Mouse (Mus musculus) heart, adult 2 months (tissue): ENCODE data around the gene Rab11fip5. TPM values are rescaled to one million over a fixed set of nuclear protein-coding genes. Genes with fewer than 3 reads are reported as not detected.
A peak's percentile ranks its signal among the peaks of the same experiment; 100 is the strongest.

Source experiments
- DNase-seq, 2 experiments: peaks; one replicate each; pipeline ENCODE4 v3.0.0; 2021
- H3K27ac ChIP-seq: fragments of 200-600 bp; 2 replicates; pipeline ENCODE4 v1.8.1; 2022
- H3K27me3 ChIP-seq: fragments of 200-500 bp; 2 replicates; pipeline ENCODE4 v1.6.1; 2012; ENCODE audit warnings: mild to moderate bottlenecking, low read length, inconsistent platforms, mixed read lengths; ENCODE audit not compliant: control insufficient read depth, insufficient read depth
- H3K36me3 ChIP-seq: fragments of 200-500 bp; 2 replicates; pipeline ENCODE4 v1.6.1; 2012; ENCODE audit warnings: low read length, inconsistent platforms; ENCODE audit not compliant: control insufficient read depth, insufficient read depth
- H3K4me1 ChIP-seq: fragments of 200-500 bp; 2 replicates; pipeline ENCODE4 v1.6.1; 2011; ENCODE audit warnings: low read length; ENCODE audit not compliant: control insufficient read depth, insufficient read depth
- H3K4me3 ChIP-seq: fragments of 200-600 bp; 2 replicates; pipeline ENCODE4 v1.8.1; 2022
- H3K79me2 ChIP-seq: fragments of 200-500 bp; replicated peaks from 2 replicates; pipeline ENCODE4 v1.6.1; 2012; ENCODE audit warnings: mild to moderate bottlenecking, inconsistent platforms, low read length, moderate library complexity, mixed read lengths; ENCODE audit not compliant: control insufficient read depth, insufficient read depth
- H3K9ac ChIP-seq: fragments of 200-500 bp; 2 replicates; pipeline ENCODE4 v1.6.1; 2012; ENCODE audit warnings: low read depth, mild to moderate bottlenecking, control low read depth, inconsistent platforms, low read length, mixed read lengths
- CTCF ChIP-seq: fragments of 200-600 bp; IDR thresholded peaks from 2 replicates; pipeline ENCODE4 v1.8.1; 2022; ENCODE audit warnings: antibody characterized with exemption, mild to moderate bottlenecking, moderate library complexity
- EP300 ChIP-seq: fragments of 200-500 bp; IDR thresholded peaks from 2 replicates; pipeline ENCODE4 v1.6.1; 2011; ENCODE audit warnings: low read depth, low read length, control low read depth; ENCODE audit not compliant: insufficient read depth
- POLR2A ChIP-seq: fragments of 200-500 bp; IDR thresholded peaks from 2 replicates; pipeline ENCODE4 v1.6.1; 2011; ENCODE audit warnings: mild to moderate bottlenecking, low read depth, low read length, control low read depth; ENCODE audit not compliant: insufficient read depth
- WGBS: fragments of 180-500 bp; shearing (Covaris S2); methylation state at CpG from one replicate; pipeline ENCODE4 v1.1.7; 2018; 5-methylcytosine and 5-hydroxymethylcytosine counted together
- intact Hi-C: fragments of 180-260 bp; cut with DNase I; formaldehyde crosslinking; loops from one replicate; pipeline ENCODE4 v1.15.1; 2025
- polyA plus RNA-seq: library from polyadenylated mRNA; depleted of rRNA; stranded (reverse); fragments of >200 nt; gene quantifications from 2 replicates; pipeline ENCODE4 v1.2.3, GENCODE M21; 2012
- total RNA-seq, 2 experiments: library from RNA; stranded (reverse); gene quantifications; 2 replicates each; pipeline ENCODE4 v1.2.3; 2021

Gene Rab11fip5
- total and polyA plus RNA-seq, 3 experiments, result 41.6 to 73.9 (median 59.3) TPM

DNA sequence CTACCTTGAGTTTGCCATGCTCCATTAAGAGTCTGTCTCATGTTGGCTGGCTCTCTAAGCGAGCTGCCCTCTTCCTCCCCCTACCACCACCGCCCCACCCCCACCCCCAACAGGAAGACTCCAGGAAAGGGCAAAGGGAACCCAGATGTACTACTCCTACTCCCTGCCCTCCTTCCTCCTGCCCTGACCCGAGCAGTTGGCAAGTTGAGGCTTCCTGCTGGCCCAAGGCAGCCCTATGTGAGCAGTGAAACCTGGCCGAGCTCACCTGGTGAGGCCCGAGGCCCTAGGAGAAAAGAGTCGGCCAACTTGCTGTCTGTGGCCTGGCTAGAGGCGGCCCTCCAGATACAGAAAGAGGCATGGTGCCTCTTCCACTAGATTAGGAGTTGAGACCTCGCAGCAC lies 4.2 kb upstream of the Rab11fip5 start:
- Histone ChIP-seq H3K79me2 (0 out of 2 replicates have a peak, but pooled peaks cover 1% of the 10 kb centered on the region), H3K4me1 (peaks cover 2% of the 10 kb centered on the region; the same call in 1 of the 2 replicates), H3K4me3 (no peak overlapping the region), H3K27ac (no peak overlapping the region), H3K9ac (no peak overlapping the region), H3K36me3 (no peaks in the 10 kb centered on the region), H3K27me3 (no peaks in the 10 kb centered on the region)
- WGBS, result 57% methylated on average over 8 of the region's 8 CpGs
- no peak for TF ChIP-seq POLR2A
- no peak for TF ChIP-seq CTCF
- TF ChIP-seq EP300, result no peak
- DNase-seq, result no peak
- intact Hi-C loops, result no loop called here

DNA sequence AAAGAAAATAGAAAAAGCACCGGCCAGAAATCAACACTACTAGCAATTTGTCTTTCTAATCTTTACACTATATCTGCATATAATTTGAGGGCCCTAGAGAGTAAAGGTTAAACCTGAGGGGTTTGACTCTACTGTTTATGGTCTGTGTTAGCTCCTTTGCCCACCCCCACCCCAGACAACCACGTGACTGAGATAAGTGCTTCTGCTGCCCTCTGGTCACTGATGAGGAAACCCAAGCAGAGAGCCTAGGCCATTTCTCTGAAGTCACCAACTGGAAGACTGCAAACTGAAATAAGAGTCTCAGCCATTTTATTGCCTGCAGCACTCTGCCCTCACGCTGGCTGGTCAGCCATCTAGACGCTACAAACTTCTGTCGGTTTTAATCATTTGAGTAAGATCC lies 3.4 kb upstream of the Rab11fip5 start:
- DNase-seq, result no peak
- H3K36me3 ChIP-seq, result no peaks in the 10 kb centered on the region
- TF ChIP-seq POLR2A (no peak), EP300 (no peak), CTCF (no peak)
- WGBS, result 71% methylated on average over 5 of the region's 5 CpGs
- H3K4me3 ChIP-seq, result no peak overlapping the region
- peaks cover 4% of the 10 kb centered on the region; the same call in 1 of the 2 replicates for H3K4me1 ChIP-seq
- no peak overlapping the region for H3K9ac ChIP-seq
- 0 out of 2 replicates have a peak, but pooled peaks cover 3% of the 10 kb centered on the region for H3K79me2 ChIP-seq
- intact Hi-C loops, result no loop called here
- no peak overlapping the region; the same call in 1 of the 2 replicates for H3K27ac ChIP-seq
- no peaks in the 10 kb centered on the region for H3K27me3 ChIP-seq

DNA sequence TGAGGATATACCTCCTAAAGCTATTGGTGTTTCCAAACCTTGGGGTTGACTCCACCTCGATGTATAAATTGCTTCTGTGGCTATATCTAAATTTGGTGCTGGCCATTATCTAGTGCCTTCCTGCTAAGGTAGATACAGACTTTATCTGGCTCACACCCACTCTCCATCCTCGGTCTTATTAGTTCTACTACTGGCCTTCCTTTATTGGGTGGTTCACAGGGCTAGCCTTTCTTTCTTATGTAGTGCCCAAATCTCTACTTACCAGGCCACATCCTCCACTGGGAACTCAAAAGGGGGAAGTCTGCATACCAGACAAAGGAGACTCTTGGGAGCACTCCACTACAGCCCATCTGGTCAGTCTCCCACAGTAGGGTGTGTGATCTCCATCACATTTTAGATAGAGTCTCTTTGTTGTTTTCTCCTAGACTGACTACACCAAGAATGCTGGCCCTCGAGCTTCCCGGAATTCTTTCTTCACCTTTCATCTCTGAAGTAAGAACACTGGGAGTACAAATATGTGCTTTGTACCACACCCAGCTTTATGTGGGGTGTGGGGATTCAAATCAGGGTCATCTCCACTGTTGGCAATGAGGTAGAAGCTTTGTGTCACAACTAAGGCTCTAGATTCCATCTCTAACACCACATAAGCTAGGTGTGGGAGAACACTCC lies 2.8 kb upstream of the Rab11fip5 start:
- intact Hi-C loops, result no loop called here
- no peak for DNase-seq
- Histone ChIP-seq H3K27ac (peak overlapping the region; percentile 20; the same call in 1 of the 2 replicates), H3K4me3 (no peak overlapping the region), H3K9ac (no peak overlapping the region), H3K36me3 (no peaks in the 10 kb centered on the region), H3K4me1 (peaks cover 9% of the 10 kb centered on the region), H3K27me3 (no peaks in the 10 kb centered on the region), H3K79me2 (0 out of 2 replicates have a peak, but pooled peaks cover 3% of the 10 kb centered on the region)
- TF ChIP-seq CTCF (no peak), EP300 (0 out of 2 replicates have a peak, but pooled peaks have one; percentile 28), POLR2A (no peak)
- 31% methylated on average over 4 of the region's 4 CpGs for WGBS

DNA sequence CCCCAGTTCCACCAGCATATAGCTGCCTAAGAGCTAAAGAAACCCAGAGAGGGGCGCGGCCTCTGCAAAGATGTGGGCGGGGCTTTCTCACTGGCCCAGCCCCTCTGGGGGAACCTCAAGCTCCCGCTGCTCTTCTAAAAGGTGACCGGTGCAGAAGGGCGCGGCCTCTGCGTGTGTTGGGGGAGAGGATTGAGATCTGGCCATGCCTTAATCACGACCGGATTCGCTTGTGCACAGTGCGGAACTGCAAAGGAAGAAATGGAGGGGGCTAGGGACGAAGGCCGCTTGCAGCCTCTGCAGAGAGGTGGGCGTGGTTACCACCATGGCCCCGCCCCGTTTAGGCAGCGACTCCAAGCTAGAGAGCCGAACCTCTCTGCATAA lies 290 bp upstream of the Rab11fip5 start:
- DNase-seq, result peak; percentile 96 to 97
- whole genome bisulfite sequencing, result under 1% methylated on average over 19 of the region's 19 CpGs
- TF ChIP-seq CTCF (no peak), EP300 (no peak), POLR2A (no peak)
- Histone ChIP-seq H3K9ac (no peak overlapping the region), H3K4me3 (peak overlapping the region; percentile 80), H3K27me3 (no peaks in the 10 kb centered on the region), H3K27ac (peak overlapping the region; percentile 57), H3K36me3 (peaks cover 7% of the 10 kb centered on the region), H3K79me2 (peaks cover 4% of the 10 kb centered on the region; the same call in 1 of the 2 replicates), H3K4me1 (peaks cover 24% of the 10 kb centered on the region)
- intact Hi-C loops, result no loop called here

DNA sequence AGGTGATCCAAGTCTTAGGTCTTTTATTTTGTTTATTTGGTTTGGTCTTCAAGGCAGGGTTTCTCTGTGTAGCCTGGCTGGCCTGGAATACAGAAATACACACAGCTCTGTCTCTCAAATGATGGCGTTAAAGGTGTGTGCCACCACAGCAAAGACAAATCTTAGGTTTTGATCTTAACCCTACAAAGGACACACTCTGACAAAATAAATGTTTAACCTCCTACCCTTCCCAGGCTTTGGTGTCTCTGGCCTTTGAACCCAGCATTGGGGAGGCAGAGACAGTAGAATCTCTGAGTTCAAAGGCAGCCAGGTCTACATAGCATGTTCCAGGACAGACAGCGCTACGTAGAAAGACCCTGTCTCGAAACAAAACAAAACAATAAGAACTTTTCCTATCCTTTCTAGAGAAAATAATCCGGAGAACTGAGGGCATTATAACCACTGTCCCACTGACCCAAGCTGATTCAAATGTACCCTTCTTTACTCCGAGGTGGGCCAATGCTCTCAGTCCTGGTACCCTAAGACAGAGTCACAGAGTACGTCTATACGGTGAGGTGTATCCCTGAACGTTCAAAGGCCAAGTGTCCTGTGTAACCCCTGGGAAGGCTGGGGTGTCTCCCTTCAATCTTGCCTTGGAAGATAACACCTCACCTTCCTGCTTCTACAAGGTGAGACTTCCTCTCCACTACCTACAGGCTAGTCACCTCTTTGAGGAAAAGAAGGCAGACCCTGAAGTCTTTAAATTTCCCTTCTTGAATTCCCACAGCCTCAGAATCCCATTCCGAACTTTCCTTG lies 1.2 kb downstream of the Rab11fip5 start:
- Histone ChIP-seq H3K27ac (peak overlapping the region; percentile 96), H3K4me1 (peaks cover 37% of the 10 kb centered on the region), H3K27me3 (no peaks in the 10 kb centered on the region), H3K79me2 (peaks cover 4% of the 10 kb centered on the region; the same call in 1 of the 2 replicates), H3K4me3 (peak overlapping the region; percentile 80), H3K36me3 (peaks cover 9% of the 10 kb centered on the region), H3K9ac (peak overlapping the region; percentile 91)
- WGBS, result 33% methylated on average over 10 of the region's 10 CpGs
- intact Hi-C loops, result no loop called here
- no peak for DNase-seq
- TF ChIP-seq POLR2A (no peak), CTCF (no peak), EP300 (no peak)
